Mouse (Mus musculus) left cerebral cortex, adult 11 months (tissue): Measurements from ENCODE around the gene Fyb.

Experiments used
- DNase-seq: peaks from one replicate; pipeline ENCODE4 v3.0.0; 2022; ENCODE audit warnings: low spot score

Gene Fyb

DNA sequence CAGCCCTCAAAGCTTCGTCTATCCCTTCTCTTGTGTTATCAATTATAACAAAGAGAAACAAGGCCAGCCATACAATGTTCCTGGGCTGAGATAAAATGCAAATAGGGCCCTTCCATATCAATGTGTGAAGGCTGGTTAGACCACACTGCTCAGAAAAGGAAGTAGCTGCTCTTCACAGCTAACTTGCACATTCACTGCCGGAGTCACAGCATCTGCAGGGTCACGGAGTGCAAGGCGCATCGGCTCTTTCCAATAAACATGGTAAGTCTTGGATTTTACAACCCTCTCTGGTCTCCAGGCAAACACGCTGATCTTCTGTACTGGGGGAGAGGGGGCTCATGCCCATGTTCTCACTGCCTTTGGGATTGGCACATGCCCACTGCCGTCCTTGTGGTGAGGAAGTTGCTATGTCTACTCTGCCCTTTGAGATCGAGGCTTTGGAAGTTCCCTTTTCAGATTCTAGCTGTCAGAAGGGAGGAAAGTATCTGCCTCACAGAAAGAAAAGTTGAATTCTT is at the start of gene Fyb:
Fyb (plus strand) TSS at position 201 of the 515 bp plus-strand sequence.
- no peak for DNase-seq

DNA sequence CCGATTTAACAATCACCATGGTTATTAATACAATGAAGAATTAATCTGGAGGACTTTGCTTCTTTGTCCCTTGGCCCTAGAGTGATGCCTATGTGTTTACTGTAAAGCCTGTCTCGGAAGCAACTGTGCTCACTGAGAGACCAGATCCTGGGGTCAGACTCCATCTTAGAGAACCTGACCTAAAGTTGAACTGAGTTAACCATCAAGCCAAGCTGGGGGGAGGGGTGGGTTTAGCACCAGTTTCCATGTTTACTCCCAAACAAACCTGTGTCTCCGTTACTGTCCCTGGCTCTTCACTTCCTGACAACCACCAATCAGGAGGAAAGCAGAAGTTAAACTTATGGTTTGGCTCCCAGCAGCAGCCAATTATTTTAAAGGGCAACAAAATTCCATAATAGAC is 39.1 kb upstream of the Fyb start:
- no peak for DNase-seq

DNA sequence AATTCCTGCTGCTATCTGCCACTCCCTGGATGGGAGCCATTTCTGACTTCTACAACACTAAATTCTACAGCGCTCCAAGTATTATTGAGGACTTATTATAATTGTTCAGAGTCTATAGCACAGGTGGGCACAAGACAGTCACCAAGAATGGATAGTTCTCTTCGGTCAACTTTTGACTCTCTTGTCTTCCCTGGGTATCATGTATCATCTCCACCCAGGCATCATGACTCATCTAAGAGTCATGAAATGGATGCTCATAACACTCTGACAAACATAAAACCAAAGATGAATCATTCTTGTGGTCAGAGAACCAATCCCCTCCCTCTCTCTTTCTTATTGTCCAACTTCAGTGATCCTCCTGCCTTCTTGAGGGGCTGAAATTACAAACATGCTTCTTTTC is 30.3 kb upstream of the Fyb start:
- DNase-seq, result no peak

DNA sequence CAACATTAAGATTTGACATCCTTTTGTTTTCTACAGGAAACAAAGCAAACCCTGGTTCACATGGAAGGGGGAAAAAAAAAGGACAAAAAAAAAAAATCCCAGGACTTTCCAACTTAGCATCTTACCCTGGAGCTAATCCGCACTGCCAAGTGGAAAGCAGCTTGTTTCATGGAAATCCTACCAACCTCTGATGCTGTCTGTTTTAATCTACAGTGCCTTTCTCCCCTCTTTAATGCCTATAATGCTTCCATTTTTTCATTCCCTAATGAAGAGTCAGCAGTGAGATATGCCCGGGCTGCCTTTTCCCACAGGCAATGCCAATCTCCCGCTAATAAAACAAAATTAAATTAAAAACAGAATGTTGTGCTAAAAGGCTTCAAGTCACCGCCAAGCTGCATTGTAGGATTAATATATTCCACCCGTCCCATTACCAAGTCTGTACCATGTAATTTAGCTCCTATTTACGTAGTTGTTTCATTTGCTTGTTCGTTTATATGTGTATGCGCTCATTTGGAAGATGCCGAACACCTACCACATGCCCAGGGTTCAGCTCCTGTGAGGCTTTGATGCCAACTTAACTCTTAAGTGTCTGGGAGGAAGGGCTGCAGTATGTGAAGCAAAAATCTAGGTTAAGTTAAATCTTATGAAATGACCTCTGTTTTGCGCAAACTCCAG is 24.1 kb upstream of the Fyb start:
- DNase-seq, result no peak

DNA sequence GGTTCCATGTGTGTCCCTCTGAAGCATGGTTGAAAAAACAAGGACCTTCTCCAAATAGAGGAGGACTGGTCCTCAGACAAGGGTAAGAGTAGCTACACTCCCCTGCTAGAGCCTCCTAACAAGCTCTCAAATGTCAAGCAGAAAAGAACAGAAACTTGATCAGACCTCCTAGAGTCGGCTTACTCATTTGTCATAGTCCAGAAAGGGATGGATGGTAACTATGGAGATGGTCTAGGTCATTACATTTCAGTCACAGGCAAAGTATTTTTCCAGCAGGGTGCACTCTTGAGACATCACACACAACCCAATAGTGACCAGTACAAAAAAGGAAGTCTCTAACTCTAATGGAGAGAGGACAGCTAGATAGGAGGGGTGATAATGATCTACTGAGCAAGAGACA is 21.9 kb upstream of the Fyb start:
- peak; percentile 18 for DNase-seq

DNA sequence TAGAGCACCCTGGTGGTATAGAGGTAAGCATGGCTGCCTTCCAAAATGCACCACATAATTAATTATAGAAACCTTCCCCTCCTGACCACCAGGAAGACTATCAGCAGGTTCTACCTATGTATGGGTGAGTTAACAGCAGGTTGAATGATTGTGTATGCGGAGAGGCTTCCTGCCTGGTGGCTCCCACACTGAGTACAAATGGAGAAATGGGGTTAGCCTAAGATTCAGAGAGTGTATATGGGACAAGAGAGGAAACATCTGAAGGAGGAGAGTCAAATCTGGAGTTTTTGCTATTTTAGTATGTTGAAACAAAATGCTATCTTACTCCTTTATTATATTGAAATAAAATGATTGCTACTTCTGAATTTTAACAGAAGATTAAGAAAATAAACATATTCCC is 5.1 kb upstream of the Fyb start:
- no peak for DNase-seq

DNA sequence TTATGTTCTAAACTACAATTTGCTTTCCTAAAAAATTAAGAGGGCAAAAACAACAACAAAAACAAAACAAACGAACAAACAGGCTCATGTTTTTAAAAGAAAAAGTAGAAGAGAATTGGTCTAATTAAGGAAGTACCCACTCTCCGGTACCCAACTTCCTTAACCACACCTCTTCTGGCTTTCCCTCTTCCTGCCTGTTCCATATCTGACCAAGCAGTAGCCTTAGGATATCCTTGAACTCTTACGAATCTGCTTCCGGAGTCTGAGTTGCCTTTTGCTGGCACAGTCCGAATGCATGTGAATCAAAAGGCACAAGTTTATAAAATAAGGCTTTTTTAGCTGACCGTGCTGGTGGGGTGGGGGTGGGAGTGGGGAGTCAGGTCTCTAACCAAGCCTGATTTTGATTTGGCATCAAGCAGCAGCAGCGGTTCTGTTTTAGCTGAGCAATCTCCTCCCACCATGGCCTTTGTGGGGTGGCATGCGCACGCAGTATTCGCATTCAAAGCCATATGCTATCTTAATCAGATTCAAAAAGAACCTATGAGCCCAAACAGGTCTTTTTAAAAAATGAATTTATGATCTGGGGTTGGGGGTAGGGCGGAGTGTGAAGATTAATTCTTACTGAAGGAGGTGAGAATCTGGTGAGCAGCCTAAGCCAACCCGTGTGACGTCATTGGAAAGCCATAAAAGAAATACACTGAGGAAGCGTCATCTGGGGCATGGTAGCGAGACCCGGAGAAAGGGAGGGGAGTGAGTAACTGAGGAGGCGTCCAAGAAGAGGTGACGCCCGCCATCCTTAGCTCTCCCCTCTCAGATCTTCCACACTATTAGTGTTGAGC is 3.0 kb upstream of the Fyb start:
- no peak for DNase-seq

DNA sequence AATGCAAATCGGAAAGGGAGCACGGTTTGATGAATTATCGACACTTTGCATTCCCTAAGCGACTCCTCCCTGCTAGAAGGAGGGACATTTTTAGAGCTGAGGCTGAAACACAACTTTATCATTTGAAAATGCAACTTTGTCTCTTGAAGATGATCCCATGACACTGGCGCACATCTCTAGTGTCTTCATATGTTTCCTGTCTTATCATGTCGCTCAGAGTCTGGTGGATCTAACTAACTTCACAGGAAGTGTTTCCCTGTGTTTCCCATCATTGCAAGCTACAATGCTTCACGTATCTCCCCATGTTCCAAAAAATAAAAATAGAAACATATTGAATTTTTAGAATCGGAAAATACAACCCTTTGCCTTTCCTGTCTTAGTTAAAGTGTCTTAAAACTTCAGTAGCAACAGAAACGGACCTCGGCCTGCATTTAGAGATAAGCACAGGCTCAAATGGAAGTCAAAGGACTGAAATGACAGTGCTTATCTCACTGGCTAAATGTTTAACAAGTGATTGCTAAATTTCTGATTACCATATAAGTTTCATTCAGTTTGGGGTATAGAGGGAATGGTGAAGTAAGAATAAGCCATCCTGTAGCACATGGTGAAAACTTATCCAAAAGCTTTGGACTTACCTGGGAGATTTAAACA is 2.0 kb upstream of the Fyb start:
- no peak for DNase-seq

DNA sequence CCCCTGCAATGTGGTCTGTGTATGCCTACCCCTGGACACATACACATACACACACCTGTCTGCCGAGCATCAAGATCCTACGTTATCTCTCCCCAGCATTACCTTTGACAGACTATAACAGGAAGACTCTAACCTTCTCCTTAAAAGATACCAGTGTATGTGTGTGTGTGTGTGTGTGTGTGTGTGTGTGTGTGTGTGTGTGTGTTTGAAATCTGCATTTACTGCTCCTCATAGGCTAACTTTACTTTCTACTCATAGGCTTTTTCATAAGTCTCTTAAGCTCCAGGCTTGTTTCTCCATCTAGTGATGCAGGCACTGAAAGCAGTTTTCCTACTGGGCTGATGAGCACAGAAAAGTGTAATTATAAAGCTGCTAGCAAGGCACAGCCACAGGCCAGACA is 2.1 kb downstream of the Fyb start:
- DNase-seq, result no peak

DNA sequence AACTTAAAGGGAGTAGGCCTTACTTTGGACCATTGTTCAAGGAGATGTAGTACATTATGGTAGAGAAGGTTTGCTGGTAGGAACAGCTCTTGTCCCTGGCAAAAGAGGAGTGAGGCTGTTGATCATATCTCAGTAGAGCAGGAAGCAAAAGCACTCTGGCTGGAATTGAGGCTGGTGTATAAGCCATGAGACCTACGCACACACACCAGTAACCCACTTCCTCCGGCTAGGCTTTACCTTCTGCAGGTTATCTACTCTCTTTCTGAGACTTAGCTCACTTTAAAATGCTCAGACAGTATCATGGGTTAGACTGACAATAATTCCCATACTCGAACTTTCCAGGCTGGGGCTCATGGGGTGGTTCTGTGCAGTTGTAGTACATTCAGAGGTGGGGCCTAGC is 2.7 kb downstream of the Fyb start:
- no peak for DNase-seq

DNA sequence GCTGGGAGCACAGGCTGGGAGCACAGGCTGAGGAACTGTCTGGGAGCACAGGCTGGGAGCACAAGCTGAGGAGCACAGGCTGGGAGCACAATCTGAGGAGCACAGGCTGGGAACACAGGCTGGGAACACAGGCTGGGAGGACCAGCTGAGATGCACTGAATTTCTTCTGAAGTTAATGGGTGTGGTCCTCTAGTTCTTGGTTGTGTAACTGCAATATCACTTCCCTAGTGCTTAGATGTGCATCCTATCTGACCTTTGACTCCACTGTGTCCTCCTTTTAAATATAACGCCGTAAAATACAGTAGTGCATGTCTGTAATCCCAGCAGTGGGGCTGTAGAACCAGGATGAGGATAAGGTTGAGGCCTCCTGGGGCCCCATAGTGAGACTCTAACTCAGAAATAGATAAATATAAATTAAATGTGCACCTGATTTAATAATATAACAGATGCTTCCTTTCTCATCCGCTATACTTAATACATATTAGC is 11.2 kb downstream of the Fyb start:
- no peak for DNase-seq

DNA sequence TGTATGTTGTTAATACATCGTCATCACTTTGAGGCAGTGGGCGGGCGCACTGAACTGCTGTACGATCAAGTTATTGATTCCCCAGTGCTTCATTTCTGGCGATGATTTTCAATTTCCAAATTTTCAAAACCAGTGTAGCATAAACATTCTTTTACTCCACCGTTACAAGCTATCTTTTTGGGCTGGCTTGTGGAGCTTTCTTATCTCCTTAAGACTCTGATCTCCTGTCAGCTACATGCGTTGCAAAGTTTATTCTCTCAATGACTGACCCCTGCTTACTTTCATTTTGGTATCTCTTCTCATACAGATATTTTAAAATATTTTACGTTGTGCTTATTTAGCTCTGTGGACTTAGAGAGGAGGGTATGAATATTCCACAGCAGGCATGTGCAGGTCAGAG is 11.9 kb downstream of the Fyb start:
- no peak for DNase-seq

DNA sequence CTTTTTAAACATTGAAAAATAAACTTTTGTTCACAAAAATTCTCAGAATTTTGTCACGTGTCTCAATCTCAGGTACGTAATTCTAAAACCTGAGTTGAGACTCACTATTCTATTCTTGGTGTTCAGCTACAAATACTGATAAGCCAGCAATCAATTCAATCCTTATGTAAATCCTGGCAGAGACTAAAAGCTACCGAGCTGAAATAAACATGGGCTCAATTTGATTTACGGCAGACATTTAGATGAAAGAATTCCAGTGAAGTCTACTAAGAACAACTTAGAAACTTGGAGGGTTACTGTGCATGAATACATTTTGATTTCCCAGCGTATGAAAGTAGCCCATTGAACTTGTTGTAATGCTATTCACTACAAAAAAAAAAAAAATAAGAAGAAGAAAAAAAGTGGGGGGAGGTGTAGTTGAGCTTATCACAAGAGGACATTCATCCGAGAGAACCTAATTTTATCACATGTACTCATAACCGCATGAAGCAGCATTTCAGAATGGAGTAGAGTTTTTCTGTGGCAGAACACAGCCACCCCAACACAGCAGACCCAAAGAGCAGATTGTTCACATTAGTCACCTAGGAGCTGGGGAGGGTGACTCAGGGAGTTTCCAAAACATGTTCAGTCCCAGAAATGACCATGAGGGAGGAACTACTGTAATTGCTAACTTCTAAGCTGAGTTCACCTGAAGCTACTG is 17.1 kb downstream of the Fyb start:
- DNase-seq, result no peak

DNA sequence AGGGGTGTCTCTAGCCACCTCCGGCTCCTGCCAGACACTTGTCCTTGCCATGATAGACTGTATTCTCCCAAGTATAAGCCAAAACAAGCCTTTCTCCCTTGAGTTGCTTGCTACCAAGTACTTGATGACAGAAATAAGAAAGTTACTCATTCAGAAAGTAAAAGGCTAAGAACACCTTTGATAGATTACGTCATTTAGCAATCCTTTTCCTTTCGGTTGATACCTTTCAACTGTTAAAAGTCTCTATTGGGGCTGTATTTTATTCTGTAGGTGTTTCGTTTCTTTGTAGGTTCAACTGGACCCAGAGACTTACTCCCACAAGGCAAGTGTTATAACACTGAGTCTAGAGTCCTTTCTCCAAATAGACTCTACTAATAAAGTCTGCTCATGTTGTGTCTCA is 26.3 kb downstream of the Fyb start:
- no peak for DNase-seq

DNA sequence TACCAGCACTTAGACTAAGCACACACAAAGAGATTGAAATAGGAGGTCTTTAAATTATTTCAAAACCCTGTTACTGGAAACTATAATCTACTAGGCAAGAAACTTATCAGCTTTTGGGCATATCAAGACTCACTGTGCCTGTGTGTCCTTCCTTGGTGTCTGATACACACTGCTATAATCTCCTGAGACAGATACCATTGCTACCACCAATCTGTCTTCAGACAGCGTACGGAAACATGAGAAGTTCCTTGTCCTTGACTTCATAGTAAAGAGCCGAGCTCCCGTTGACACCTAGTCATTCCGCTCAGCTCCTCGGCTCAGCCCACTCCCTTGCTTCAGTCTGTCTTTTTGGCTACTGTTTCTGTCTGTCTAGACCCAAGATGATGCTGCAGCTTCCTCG is 29.2 kb downstream of the Fyb start:
- DNase-seq, result no peak

DNA sequence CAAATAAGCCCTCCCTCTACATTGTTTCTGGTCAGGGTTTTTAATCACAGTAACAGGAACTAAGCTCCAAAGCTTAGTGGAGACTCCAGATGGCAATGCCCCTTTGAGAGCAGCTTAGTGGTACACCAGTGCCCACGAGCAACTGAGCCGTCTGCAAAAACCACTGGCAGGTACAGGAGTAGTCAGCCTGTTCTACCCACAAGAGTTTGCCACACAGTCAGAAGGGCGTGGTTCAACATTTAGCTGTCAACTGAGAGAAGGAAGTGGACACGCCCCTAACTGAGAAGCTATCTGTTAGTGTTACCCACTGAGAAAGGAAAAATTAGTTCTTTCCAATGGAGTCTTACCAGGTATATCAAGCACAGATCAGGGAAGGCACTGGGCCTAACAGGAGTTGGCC is 32.1 kb downstream of the Fyb start:
- no peak for DNase-seq

DNA sequence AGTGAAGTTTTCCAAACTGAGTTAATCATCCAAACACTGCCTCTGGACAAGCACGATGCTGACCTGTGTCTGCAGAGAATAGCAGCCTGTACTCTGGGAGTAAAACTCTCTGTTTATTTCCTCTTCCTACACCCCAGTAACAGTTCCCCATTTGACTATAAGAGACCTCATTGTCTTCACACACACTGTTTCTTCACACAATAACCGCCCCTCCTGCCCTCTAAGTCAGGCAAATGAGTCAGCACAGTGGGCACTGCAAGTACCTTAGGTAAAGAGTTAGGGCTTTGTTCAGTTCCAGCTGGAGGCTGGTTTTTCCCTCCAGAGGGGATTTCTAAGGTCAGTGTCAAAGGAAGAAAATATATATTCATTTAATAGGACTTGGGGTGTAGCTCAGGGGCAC is 32.9 kb downstream of the Fyb start:
- peak; percentile 19 for DNase-seq

DNA sequence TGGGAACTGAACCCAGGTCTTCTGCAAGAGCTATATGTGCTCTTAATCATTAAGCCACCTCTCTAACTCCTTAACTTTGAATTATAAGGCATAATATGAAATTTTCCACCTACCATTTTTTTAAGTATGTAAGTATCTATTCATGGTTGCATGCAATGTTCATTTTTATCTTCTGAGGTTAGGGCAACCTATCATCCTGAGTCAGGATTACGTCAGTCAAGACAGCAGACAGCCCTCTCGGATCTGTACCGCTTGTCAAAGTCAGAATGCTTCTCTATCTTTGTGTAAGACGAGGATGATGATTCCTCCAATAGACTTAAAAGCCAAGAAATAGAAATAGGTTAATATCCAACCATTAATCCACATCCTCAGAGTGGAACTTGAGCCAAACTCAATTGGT is 33.6 kb downstream of the Fyb start:
- no peak for DNase-seq

DNA sequence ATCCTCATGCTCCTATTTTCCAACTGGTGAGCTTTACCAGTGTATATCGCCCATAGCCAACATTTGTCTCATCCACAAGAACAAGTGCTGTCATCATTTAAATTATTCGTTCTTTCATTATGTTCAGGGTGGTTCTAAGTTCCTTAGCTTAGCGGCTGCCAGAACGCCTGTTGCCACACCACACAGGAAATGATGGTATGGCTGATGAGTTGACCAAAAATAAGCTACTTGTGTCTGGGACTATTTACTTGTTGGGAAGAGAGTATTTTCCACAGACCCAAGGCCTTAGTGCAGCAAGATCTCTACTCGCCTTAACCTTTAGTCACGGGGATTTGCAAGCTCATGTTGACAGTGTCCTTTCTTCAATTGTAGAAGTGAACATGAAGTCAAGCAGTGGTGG is 34.3 kb downstream of the Fyb start:
- DNase-seq, result no peak

DNA sequence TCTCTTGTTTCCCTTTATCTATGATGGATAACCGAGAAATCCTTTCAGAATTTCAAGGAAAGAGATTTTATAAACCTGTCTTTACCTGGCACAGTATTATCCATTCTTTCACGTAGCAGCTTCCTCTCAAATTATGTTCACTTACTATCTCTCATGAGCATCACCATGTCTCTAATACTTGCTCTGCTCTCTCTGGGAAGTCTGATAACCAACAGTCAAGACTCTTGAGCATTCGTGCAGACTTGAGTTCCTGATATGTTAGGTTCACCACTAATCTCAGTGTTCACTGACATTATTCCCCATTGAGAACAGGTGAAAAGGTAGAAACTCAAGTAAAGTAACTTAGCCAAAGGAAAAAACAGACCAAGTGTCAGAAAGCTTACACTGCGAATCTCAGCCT is 34.9 kb downstream of the Fyb start:
- DNase-seq, result no peak

DNA sequence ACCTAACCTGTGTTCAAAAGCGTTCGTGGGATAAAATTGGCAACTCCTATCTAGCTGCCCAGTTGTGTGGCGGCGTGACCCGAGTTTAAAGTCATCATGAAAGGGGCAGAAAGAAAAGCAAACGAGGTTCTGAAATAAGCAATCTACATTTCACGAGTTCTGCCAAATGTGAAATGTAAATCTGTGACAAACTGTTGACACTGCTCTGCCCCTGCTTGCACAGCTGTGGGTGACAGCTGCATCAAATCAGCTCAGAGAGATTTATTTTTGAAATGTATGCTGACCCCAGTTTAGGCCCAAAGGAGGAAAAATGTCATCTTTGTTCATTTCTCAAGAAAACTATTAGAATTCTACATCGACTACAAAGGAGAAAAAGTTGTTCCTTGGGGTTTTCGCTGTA is 36.5 kb downstream of the Fyb start:
- no peak for DNase-seq

DNA sequence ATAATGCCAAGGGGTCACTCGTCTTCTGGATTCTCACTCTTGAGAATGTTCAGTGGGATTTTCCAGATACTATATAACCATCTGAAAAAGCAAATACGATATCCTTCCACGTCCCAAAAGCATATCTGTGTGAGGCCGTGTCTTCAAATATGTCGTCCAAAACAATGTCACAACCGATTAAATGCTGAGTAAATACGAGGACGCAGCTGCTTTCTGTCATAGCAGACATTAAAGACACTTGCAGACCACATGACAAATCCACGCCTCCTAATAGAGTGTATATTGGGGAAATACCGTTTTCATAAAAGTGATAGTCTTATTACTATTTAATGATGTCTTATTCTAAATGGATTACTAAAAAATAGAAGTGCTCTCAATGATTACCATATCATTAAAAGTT is 38.0 kb downstream of the Fyb start:
- DNase-seq, result no peak
